8 mouse cellular contexts compared by ENCODE assay signal in genomic region chr19:40589530-40589880, GRCm38 (mm10). TPM values are rescaled to one million over a fixed set of nuclear protein-coding genes. Genes with fewer than 3 reads are reported as not detected.
DNase-seq lines count a peak whose midpoint lies in the region; ATAC-seq and TF ChIP-seq lines count a peak whose summit lies in the region.

No protein-coding gene starts in this region.

- peak overlapping the region; percentile 80 for H3K27ac ChIP-seq in embryonic facial prominence, embryonic 15.5 days (replicated peaks)
- peak overlapping the region; percentile 67 for H3K27ac ChIP-seq in limb, embryonic 12.5 days
- H3K27ac ChIP-seq in neural tube, embryonic 14.5 days (ENCODE audit: low read depth, low read length): peak overlapping the region; percentile 72

- peak overlapping the region; percentile 69 for H3K4me2 ChIP-seq in embryonic facial prominence, embryonic 15.5 days (replicated peaks)
- H3K4me2 ChIP-seq in limb, embryonic 12.5 days: peak overlapping the region; percentile 73
- H3K4me2 ChIP-seq in neural tube, embryonic 14.5 days (ENCODE audit: low read depth, low read length): peak overlapping the region; percentile 81

- no peak overlapping the region for H3K9ac ChIP-seq in embryonic facial prominence, embryonic 15.5 days
- peak overlapping the region; percentile 72 for H3K9ac ChIP-seq in limb, embryonic 12.5 days (replicated peaks)
- peak overlapping the region; percentile 72; the same call in 1 of the 2 replicates for H3K9ac ChIP-seq in neural tube, embryonic 14.5 days (replicated peaks; ENCODE audit: low read depth, low read length)

- WGBS in lung, adult 2 months: under 1% methylated on average over 10 of the region's 10 CpGs
- WGBS in embryonic facial prominence, embryonic 15.5 days: 0% methylated on average over 9 of the region's 10 CpGs
- WGBS in limb, embryonic 12.5 days: under 1% methylated on average over 10 of the region's 10 CpGs
- 0% methylated on average over 10 of the region's 10 CpGs for whole genome bisulfite sequencing in neural tube, embryonic 14.5 days

- no peak for ATAC-seq in embryonic facial prominence, embryonic 15.5 days (ENCODE audit: insufficient number of reproducible peaks, low FRiP score, low TSS enrichment, low read depth)
- no peak; the same call in 1 of the 2 replicates for ATAC-seq in limb, embryonic 12.5 days (ENCODE audit: insufficient number of reproducible peaks, insufficient read depth, low FRiP score, low TSS enrichment, low read depth)
- peak; percentile 1; the same call in 1 of the 2 replicates for ATAC-seq in neural tube, embryonic 14.5 days (ENCODE audit: low read depth)

- H3K27me3 ChIP-seq in embryonic facial prominence, embryonic 15.5 days: no peaks in the 10 kb centered on the region
- H3K27me3 ChIP-seq in limb, embryonic 12.5 days: no peaks in the 10 kb centered on the region; the same call in 1 of the 2 replicates
- H3K27me3 ChIP-seq in neural tube, embryonic 14.5 days (ENCODE audit: control insufficient read depth, insufficient read depth, low read length): no peaks in the 10 kb centered on the region

- H3K4me3 ChIP-seq in lung, adult 2 months (replicated peaks; ENCODE audit: extremely low read depth, low read depth, low read length): peak overlapping the region; percentile 85
- peak overlapping the region; percentile 71 for H3K4me3 ChIP-seq in embryonic facial prominence, embryonic 15.5 days (replicated peaks)
- H3K4me3 ChIP-seq in limb, embryonic 12.5 days (replicated peaks): peak overlapping the region; percentile 81
- peak overlapping the region; percentile 73 for H3K4me3 ChIP-seq in neural tube, embryonic 14.5 days (ENCODE audit: low read depth, low read length)

- no peak for DNase-seq in lung, adult 2 months
- DNase-seq in lung, postnatal 14 days: no peak
- no peak for DNase-seq in right cerebral cortex, postnatal 36 days (ENCODE audit: low spot score in 2 of 2)
- DNase-seq in retina, postnatal 1 day: no peak
- no peak for DNase-seq in adrenal gland, postnatal 36 days

- H3K4me1 ChIP-seq in lung, adult 2 months (ENCODE audit: control insufficient read depth, insufficient read depth, low read length): peaks cover 2% of the 10 kb centered on the region; the same call in 1 of the 2 replicates
- peaks cover 9% of the 10 kb centered on the region for H3K4me1 ChIP-seq in embryonic facial prominence, embryonic 15.5 days
- H3K4me1 ChIP-seq in limb, embryonic 12.5 days (replicated peaks): peaks cover 14% of the 10 kb centered on the region
- peaks cover 9% of the 10 kb centered on the region for H3K4me1 ChIP-seq in neural tube, embryonic 14.5 days (ENCODE audit: control insufficient read depth, insufficient read depth, low read length)

- TF ChIP-seq POLR2A in lung, adult 2 months (IDR thresholded peaks at IDR 0.05; ENCODE audit: borderline replicate concordance, extremely low read depth, low read depth, low read length): no peak

- TF ChIP-seq CTCF in lung, adult 2 months (IDR thresholded peaks at IDR 0.05; ENCODE audit: insufficient read depth, low read length): no peak

- H3K36me3 ChIP-seq in embryonic facial prominence, embryonic 15.5 days: peaks cover 8% of the 10 kb centered on the region; the same call in 1 of the 2 replicates
- no peaks in the 10 kb centered on the region; the same call in 1 of the 2 replicates for H3K36me3 ChIP-seq in limb, embryonic 12.5 days
- H3K36me3 ChIP-seq in neural tube, embryonic 14.5 days (ENCODE audit: control insufficient read depth, insufficient read depth, low read length): no peaks in the 10 kb centered on the region

- H3K9me3 ChIP-seq in embryonic facial prominence, embryonic 15.5 days (replicated peaks): no peaks in the 10 kb centered on the region
- H3K9me3 ChIP-seq in limb, embryonic 12.5 days: 0 out of 2 replicates have a peak, but pooled peaks cover 3% of the 10 kb centered on the region
- H3K9me3 ChIP-seq in neural tube, embryonic 14.5 days (ENCODE audit: control insufficient read depth, low read length): no peaks in the 10 kb centered on the region

RNA-seq across cellular contexts. Expression of gene Aldh18a1, which starts 1.2 kb away (rescaled TPM):
- polyA plus RNA-seq in lung, adult 2 months (2012; rRNA removed): 9.0 and 13.3 TPM in 2 replicates
- polyA plus RNA-seq in embryonic facial prominence, embryonic 15.5 days (2015; fragmentation: Nextera tagmentation; extraction: Ambion mirVana): 64.5 and 65.2 TPM in 2 replicates
- 83.2 and 86.5 TPM in 2 replicates for polyA plus RNA-seq in limb, embryonic 12.5 days (2016; fragmentation: Nextera tagmentation; extraction: Ambion mirVana)
- polyA plus RNA-seq in neural tube, embryonic 14.5 days (2014; fragmentation: Nextera tagmentation; extraction: Ambion mirVana): 42.3 and 52.4 TPM in 2 replicates
- 10 to 100 TPM; 19.2 to 35.1 TPM for total RNA-seq in adrenal gland, postnatal 36 days (2021)

RNA-seq across cellular contexts. Expression of gene Tctn3, which starts 22.5 kb away (rescaled TPM):
- 12.1 and 12.8 TPM in 2 replicates for polyA plus RNA-seq in lung, adult 2 months (2012; rRNA removed)
- polyA plus RNA-seq in embryonic facial prominence, embryonic 15.5 days (2015; fragmentation: Nextera tagmentation; extraction: Ambion mirVana): 13.9 TPM in 2 replicates
- polyA plus RNA-seq in limb, embryonic 12.5 days (2016; fragmentation: Nextera tagmentation; extraction: Ambion mirVana): 12.6 and 13.6 TPM in 2 replicates
- 15.3 and 16.1 TPM in 2 replicates for polyA plus RNA-seq in neural tube, embryonic 14.5 days (2014; fragmentation: Nextera tagmentation; extraction: Ambion mirVana)
- 1 to 10 TPM; 5.1 to 5.5 TPM for total RNA-seq in adrenal gland, postnatal 36 days (2021)

RNA-seq across cellular contexts. Expression of gene Entpd1, which starts 22.7 kb away (rescaled TPM):
- polyA plus RNA-seq in lung, adult 2 months (2012; rRNA removed): 28.7 and 41.2 TPM in 2 replicates
- polyA plus RNA-seq in embryonic facial prominence, embryonic 15.5 days (2015; fragmentation: Nextera tagmentation; extraction: Ambion mirVana): 16.7 and 17.6 TPM in 2 replicates
- 5.4 and 6.5 TPM in 2 replicates for polyA plus RNA-seq in limb, embryonic 12.5 days (2016; fragmentation: Nextera tagmentation; extraction: Ambion mirVana)
- 7.2 and 9.3 TPM in 2 replicates for polyA plus RNA-seq in neural tube, embryonic 14.5 days (2014; fragmentation: Nextera tagmentation; extraction: Ambion mirVana)
- 10 to 100 TPM; 20.6 to 40.8 TPM for total RNA-seq in adrenal gland, postnatal 36 days (2021)
